Mouse (Mus musculus) liver, embryonic 14.5 days (tissue): Measurements from ENCODE around the gene Myrfl. TPM values are rescaled to one million over a fixed set of nuclear protein-coding genes. Genes with fewer than 3 reads are reported as not detected.

ENCODE experiments used
- ATAC-seq: fragments of 200-750 bp; cut with Nextera tagmentation; 2 replicates; pipeline ENCODE4 v1.8.0; 2017; ENCODE audit warnings: moderate number of reproducible peaks, mild to moderate bottlenecking, moderate library complexity; ENCODE audit not compliant: insufficient read depth
- DNase-seq, 3 experiments: peaks; one replicate each; pipeline ENCODE4 v3.0.0-alpha.2; 2012 to 2013; ENCODE audit warnings: low read depth in 3 of 3, low spot score in 3 of 3
- H3K27ac ChIP-seq: fragments of 300-500 bp; sonication (generic); 2 replicates; pipeline ENCODE4 v1.5.1; 2014; ENCODE audit warnings: moderate library complexity, mild to moderate bottlenecking, control low read depth, inconsistent platforms
- H3K27me3 ChIP-seq: fragments of 300-500 bp; sonication (generic); 2 replicates; pipeline ENCODE4 v1.6.1; 2014; ENCODE audit warnings: mild to moderate bottlenecking, low read length, moderate library complexity; ENCODE audit not compliant: control insufficient read depth, insufficient read depth
- H3K36me3 ChIP-seq: fragments of 300-500 bp; sonication (generic); replicated peaks from 2 replicates; pipeline ENCODE4 v1.6.1; 2014; ENCODE audit warnings: low read depth; ENCODE audit not compliant: control insufficient read depth, insufficient read depth
- H3K4me1 ChIP-seq, 2 experiments: fragments of 200-500 bp in 1 of 2; fragments of 300-500 bp in 1 of 2; sonication (generic) in 1 of 2; replicated peaks; 2 replicates each; pipeline ENCODE4 v1.6.1; 2012 to 2014; ENCODE audit warnings: antibody characterized with exemption in 1 of 2, inconsistent platforms in 1 of 2, low read length in 1 of 2; ENCODE audit not compliant: control insufficient read depth in 2 of 2, insufficient read depth in 2 of 2
- H3K4me2 ChIP-seq: fragments of 300-500 bp; sonication (generic); 2 replicates; pipeline ENCODE4 v1.6.1; 2014; ENCODE audit warnings: low read depth, mild to moderate bottlenecking, control low read depth, moderate library complexity
- H3K4me3 ChIP-seq, 2 experiments: fragments of 200-500 bp in 1 of 2; fragments of 300-500 bp in 1 of 2; sonication (generic) in 1 of 2; 2 replicates each; pipeline ENCODE4 v1.5.1; 2012 to 2014; ENCODE audit warnings: low read depth in 2 of 2, low read length in 2 of 2, mild to moderate bottlenecking in 2 of 2, control low read depth in 1 of 2, inconsistent platforms in 1 of 2, moderate library complexity in 1 of 2; ENCODE audit not compliant: insufficient read depth in 1 of 2
- H3K9ac ChIP-seq: fragments of 300-500 bp; sonication (generic); replicated peaks from 2 replicates; pipeline ENCODE4 v1.6.1; 2014; ENCODE audit warnings: mild to moderate bottlenecking, control low read depth, moderate library complexity
- H3K9me3 ChIP-seq: fragments of 300-500 bp; sonication (generic); 2 replicates; pipeline ENCODE4 v1.6.1; 2016; ENCODE audit warnings: low read length, mixed read lengths; ENCODE audit not compliant: control insufficient read depth
- CTCF ChIP-seq: IDR thresholded peaks from 2 replicates; pipeline ENCODE4 v1.5.1; 2016; ENCODE audit warnings: antibody characterized with exemption, low read depth, control low read depth
- EP300 ChIP-seq: IDR thresholded peaks from 2 replicates; pipeline ENCODE4 v1.6.1; 2016; ENCODE audit warnings: antibody characterized with exemption, low read depth
- WGBS: fragments of 180-500 bp; shearing (Covaris S2); extraction: QIAGEN DNeasy Blood & Tissue Kit; methylation state at CpG from one replicate; pipeline ENCODE4 v1.1.7; 2014; ENCODE audit not compliant: insufficient replicate concordance; 5-methylcytosine and 5-hydroxymethylcytosine counted together
- polyA plus RNA-seq, 2 experiments: library from polyadenylated mRNA; depleted of rRNA in 1 of 2; stranded (reverse) in 1 of 2; unstranded in 1 of 2; fragments of >200 nt; fragmentation: Nextera tagmentation in 1 of 2; extraction: Ambion mirVana in 1 of 2; gene quantifications; 2 replicates each; pipeline versions ENCODE4 v1.2.1 to v1.2.3; 2012 to 2014

The Myrfl gene
- polyA plus RNA-seq, 2 experiments = not detected

- Histone ChIP-seq H3K4me2 (no peak overlapping the region), H3K36me3 (no peaks in the 10 kb centered on the region), H3K4me3 (no peak overlapping the region), H3K4me1 (peaks cover 0 to 3% of the 10 kb centered on the region in 2 experiments; a peak in 1 of 4 replicates), H3K27me3 (no peaks in the 10 kb centered on the region), H3K9me3 (no peaks in the 10 kb centered on the region), H3K27ac (no peak overlapping the region), H3K9ac (no peak overlapping the region)
- no peak for ATAC-seq
- TF ChIP-seq EP300 = no peak
- TF ChIP-seq CTCF = no peak
- 57% methylated on average over 5 of the region's 5 CpGs for WGBS
- no peak for DNase-seq
These were observed 13.2 kb downstream of the Myrfl start for GRCm38 (mm10) chr10:116883531-116883930.

- ATAC-seq (no peak), DNase-seq (no peak)
- H3K9me3 ChIP-seq = no peaks in the 10 kb centered on the region
- no peak overlapping the region for H3K9ac ChIP-seq
- H3K4me2 ChIP-seq = no peak overlapping the region
- no peak overlapping the region for H3K4me3 ChIP-seq
- H3K27ac ChIP-seq = no peak overlapping the region
- H3K36me3 ChIP-seq = no peaks in the 10 kb centered on the region
- no peaks in the 10 kb centered on the region for H3K27me3 ChIP-seq
- H3K4me1 ChIP-seq = no peaks in the 10 kb centered on the region
- TF ChIP-seq CTCF (no peak), EP300 (no peak)
- WGBS = 74% methylated on average over 4 of the region's 4 CpGs
These were observed 19.3 kb downstream of the Myrfl start for GRCm38 (mm10) chr10:116877436-116877835.

GRCm38 (mm10) chr10:116874490-116874889 is 22.2 kb downstream of the Myrfl start:
- H3K9me3 ChIP-seq = no peaks in the 10 kb centered on the region
- H3K36me3 ChIP-seq = no peaks in the 10 kb centered on the region
- no peak overlapping the region for H3K27ac ChIP-seq
- no peaks in the 10 kb centered on the region for H3K27me3 ChIP-seq
- TF ChIP-seq EP300 = no peak
- WGBS = 61% methylated on average over 9 of the region's 9 CpGs
- no peak overlapping the region for H3K9ac ChIP-seq
- H3K4me3 ChIP-seq = no peak overlapping the region
- ATAC-seq (no peak), DNase-seq (no peak)
- no peak overlapping the region for H3K4me2 ChIP-seq
- no peaks in the 10 kb centered on the region for H3K4me1 ChIP-seq

GRCm38 (mm10) chr10:116872016-116872410 is 24.7 kb downstream of the Myrfl start:
- Histone ChIP-seq H3K36me3 (no peaks in the 10 kb centered on the region), H3K9me3 (no peaks in the 10 kb centered on the region), H3K4me1 (no peaks in the 10 kb centered on the region), H3K9ac (no peak overlapping the region), H3K4me3 (no peak overlapping the region), H3K27ac (no peak overlapping the region), H3K4me2 (no peak overlapping the region), H3K27me3 (no peaks in the 10 kb centered on the region)
- ATAC-seq = no peak
- no peak for DNase-seq
- TF ChIP-seq EP300 (no peak), CTCF (no peak)
- 68% methylated on average over 14 of the region's 14 CpGs for WGBS

GRCm38 (mm10) chr10:116871329-116872015 is 25.2 kb downstream of the Myrfl start:
- H3K4me2 ChIP-seq = no peak overlapping the region
- DNase-seq = no peak
- TF ChIP-seq EP300 (no peak), CTCF (no peak)

More at GRCm38 (mm10) chr10:116871329-116872015, 25.2 kb downstream of the Myrfl start:
- WGBS = 67% methylated on average over 12 of the region's 12 CpGs
- Histone ChIP-seq H3K4me1 (no peaks in the 10 kb centered on the region), H3K9ac (no peak overlapping the region), H3K27me3 (no peaks in the 10 kb centered on the region), H3K27ac (no peak overlapping the region), H3K9me3 (no peaks in the 10 kb centered on the region), H3K4me3 (no peak overlapping the region), H3K36me3 (no peaks in the 10 kb centered on the region)
- ATAC-seq = no peak
